Mouse (Mus musculus) cerebellum, adult 8-10 months (tissue): ENCODE data around the gene Rfesd.

Experiments
- DNase-seq: peaks from one replicate; pipeline ENCODE4 v3.0.0; 2022

The Rfesd gene

GRCm38 (mm10) chr13:76017974-76018843 is at the start of gene Rfesd:
Rfesd (minus strand) TSS chr13:76018719.
- peak; percentile 93 for DNase-seq

DNA sequence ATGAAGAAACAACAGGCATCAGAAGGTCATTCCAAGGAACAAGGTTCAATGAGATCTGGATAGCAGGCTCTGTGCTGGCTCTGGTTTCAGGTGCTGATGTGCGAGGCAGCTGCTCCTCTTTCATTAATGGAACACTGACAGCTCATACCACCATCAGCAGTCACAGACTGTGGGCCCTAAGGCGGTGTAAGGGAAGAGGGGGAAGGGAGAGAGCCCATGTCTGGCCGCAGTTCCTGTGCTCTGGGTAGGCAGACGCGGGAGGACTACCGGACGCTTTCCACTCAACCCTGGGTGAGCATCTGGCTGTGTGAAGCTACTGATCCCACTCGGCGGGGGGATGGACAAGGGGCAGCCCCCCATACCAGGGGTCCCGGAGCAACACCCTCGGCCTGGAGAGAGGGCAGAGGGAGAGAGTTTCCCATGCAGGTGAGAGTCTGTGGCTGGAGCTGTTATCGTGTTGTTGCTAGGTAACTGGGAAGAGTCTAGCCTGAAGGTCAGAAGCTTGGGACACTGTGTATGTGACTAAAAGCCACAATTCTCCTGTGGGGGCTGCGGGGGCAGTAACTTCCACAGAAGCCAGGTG is 45.9 kb upstream of the Rfesd start:
- DNase-seq = no peak

GRCm38 (mm10) chr13:76063548-76063947 is 45.0 kb upstream of the Rfesd start:
- DNase-seq = no peak

GRCm38 (mm10) chr13:76062569-76062968 is 44.0 kb upstream of the Rfesd start:
- no peak for DNase-seq

DNA sequence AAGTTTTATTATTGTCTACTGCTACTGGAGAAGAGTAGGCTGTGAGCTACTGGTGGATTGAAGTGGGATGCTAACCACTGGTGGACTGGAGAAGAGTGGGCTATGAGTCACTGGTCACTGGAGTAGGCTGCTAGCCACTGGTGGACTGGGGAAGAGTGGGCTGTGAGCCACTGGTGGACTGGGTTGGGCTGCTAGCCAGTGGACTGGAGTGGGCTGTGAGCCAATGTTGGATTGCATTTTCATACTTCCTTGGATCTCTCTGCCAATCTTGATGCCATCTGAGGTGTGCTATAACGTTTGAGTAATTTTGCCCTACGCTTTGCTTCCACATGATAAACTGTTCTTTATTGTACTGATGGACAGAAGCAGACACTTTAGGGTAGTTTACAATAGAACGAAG is 43.6 kb upstream of the Rfesd start:
- DNase-seq = no peak

DNA sequence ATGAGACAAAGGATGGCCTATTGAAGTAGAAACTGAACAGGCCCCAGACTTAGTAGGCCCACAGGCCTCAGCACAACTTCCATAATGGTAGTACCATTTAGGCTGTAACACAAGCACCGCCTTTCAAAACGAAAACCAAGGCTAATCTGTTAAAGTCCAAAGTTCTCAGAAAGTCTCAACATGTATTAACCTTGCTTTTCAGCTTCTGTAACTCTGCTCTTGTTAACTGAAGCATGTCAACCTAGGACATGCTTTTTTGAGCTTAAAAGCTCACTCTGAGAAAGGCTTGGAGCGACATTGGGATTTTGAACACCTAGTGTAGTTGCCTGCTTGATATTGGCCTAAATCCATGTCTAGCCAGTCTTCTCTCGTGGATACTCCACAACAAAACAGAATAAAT is 41.1 kb upstream of the Rfesd start:
- no peak for DNase-seq

DNA sequence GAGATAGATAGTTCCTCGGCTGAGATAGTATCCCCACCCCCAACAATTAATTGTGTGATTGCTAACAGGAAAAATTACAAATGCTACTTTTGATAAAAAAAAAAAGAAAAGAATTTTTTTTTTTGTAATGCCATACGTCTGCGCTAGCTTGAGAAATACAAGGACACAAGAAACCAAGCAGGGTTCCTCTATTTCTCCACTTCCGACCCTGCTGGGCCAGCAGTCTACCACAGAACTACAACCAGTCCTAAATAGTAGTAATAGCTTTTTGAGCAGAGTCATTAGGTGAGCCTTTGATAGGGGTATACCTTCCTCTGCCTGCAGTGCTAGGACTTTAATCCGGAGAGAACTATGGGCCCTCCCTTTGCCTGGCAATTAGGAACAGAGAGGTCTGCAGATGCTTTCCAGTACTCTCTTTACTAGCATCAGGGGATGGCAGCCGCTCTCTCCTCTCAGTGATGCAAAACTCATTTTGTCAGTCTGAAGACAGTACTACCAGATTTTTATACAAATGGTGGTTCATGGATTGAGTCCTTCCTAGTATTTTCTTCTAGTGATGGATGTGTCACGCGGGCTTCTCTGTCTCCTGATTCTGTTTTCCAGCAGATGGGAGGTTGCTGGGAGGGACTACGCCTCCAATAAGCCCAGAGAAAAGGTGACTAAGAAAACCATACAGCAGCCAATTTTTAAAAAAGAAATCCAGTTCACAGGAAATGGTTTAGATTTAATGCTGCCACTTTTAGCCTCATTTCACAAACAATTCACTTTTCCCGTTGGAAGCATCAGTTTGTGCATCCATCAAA is 38.9 kb upstream of the Rfesd start:
- no peak for DNase-seq

GRCm38 (mm10) chr13:76056896-76057266 is 38.4 kb upstream of the Rfesd start, which contains the start of gene Gpr150:
Gpr150 (minus strand) TSS chr13:76056996.
- DNase-seq = no peak

DNA sequence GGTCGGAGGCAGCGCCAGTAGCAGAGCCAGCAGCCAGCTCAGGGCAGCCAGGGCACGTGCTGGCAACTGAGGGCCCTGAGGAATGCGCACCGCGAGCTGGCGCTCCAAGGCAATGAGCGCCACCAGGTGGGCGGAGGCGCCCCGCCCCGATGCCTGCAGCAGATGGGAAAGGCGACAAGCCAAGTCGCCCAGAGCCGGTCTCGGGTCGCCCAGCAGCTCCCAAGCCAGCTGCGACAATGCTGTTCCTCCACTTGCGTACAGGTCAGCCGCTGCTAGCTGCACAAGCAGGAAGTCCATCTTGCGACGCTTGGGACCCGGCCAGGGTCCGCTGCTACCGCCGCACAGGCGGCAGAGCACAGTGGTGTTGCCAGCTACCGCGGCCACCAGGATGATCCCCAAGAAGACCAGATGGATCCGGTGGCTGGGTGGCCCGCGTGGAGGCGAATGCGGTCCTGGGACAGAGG is 37.8 kb upstream of the Rfesd start:
- peak; percentile 85 for DNase-seq

DNA sequence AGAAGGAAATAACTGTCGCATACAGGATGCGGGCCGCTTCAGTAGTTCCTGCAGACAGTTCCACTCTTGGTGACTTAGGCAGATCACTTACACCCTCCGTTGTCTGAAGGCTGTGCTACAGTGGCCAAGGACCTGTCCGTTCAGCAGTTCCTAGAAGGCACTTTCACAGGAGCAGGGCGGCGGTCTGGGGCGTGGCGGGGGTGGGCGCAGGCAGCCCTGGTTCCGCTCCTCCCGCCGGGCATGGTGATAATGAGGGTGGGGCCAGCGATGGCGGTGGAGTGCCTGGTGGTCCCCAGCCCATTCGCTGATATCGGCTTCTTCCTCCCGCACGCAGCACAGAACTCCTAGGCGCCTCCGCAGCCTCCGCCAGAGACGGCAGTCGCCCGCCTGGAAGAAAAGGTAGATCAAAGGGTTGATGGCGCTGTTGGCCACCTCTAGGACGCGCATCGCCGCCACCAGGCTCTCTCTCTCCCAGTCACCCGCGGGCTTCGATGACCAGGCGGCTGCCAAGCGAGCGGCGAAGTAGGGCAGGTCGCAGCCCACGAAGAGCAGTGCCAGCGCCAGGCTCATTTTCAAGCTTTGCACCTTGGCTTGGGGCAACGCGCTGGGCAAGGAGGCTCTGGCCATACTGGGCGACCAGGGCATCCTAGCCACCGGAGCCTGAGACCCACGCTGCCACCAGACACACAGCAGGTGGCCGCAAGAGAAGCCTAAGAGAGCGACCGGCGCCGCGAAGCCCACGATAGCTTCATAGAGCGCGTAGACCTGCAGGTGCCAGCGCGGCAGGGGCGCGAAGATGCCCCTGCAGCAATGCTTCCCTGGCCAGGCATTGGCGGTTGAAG is 37.1 kb upstream of the Rfesd start:
- peak; percentile 62 for DNase-seq

DNA sequence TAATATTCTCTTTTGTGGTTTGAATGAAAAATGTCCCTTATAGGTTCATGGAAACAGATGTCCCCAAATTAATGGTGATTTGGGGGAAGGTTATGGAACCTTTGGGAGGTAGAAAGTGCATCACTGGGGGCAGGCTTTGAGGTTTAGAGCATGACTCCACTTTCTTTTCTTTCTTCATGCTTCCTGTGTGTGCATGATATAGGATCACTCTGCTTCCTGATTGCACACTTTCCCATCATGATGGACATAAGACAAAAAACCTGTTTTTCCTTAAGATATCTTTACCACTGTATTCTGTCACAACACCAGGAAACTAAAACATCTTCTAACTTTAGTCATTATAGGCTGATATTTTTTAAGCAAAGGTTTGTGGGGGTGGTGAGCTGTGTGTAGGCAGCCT is 26.5 kb upstream of the Rfesd start:
- DNase-seq = no peak

GRCm38 (mm10) chr13:76042455-76042854 is 23.9 kb upstream of the Rfesd start:
- DNase-seq = no peak

- DNase-seq = no peak
Measured at GRCm38 (mm10) chr13:76024588-76024987, 6.1 kb upstream of the Rfesd start.

DNA sequence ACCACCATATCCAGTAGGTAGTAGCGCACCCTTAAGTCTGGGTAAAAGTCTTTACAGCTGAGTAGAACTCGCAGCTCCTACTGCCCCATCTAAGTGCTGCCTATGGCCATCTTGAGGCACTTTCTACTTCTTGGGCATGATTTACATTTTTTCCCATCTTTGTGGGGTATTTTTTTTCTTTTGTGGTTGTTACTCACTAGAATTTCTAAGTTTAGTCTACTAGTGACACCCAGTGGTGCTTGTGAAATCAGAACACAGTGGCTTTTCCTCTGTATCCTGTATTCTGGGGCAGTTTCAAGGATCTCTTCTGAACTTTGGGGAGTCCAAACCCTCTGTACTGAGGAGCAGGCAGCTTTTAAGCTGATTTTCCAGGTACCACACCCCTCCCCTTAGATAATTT is 3.3 kb upstream of the Rfesd start:
- DNase-seq = no peak

- no peak for DNase-seq
Measured at GRCm38 (mm10) chr13:76018844-76019400, 403 bp upstream of the Rfesd start.

DNA sequence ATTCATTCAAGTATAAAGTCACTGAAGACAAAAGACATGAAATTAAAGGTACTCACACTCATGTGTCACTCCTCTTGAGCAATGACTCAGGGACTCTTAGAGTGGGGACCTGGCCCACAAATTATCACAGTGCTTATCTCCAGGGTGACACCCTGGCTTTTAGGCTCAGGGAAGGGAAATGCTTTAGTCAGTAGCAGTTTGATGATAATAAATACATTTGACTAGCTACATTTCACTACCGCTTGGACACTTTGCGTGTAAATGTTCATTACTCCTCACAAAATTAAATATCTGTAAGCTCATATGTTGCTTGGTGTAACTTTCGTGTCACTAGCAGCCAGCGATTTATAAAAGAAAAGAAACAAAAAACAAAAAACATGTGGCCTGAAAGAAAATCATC is 1.1 kb downstream of the Rfesd start:
- DNase-seq = no peak

DNA sequence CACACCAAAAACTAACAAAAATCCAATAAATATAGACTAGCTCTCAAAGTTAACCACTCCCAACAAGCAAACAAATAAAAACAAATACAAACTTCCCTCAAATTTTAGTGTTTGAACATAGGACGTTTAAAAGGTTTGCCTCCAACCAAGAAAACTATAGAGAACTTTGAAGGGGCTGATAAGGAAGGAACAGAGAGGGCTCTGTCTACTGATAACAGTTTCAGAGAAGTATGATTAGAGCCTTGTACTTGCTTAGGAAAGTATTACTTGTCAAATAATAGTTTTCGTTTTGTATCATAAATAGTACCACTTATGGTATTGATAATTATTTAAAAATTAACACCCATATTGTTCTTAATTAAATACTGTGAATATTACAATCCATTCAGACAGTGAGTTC is 4.0 kb downstream of the Rfesd start:
- no peak for DNase-seq

GRCm38 (mm10) chr13:76003272-76003671 is 15.2 kb downstream of the Rfesd start:
- DNase-seq = no peak

GRCm38 (mm10) chr13:75992169-75993028 is 26.1 kb downstream of the Rfesd start:
- DNase-seq = no peak

DNA sequence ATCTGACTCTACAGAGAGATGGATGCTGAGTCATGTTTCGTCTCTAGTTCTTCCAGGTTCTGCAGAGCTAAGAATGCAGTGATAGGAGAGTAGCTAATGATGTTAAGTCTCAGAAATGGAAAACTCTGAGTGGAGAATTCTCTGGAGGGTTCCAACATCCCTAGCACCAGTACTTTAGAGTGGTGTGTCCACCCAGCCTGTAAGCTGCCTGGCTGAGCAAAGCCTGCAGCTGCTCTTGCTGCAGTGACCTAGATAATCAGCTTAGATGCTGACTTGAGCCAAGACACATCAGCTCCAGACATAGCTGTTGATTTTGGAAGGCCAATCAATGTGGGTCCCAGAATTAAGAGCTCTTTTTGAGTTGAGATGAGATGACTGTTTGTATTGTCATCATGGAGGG is 30.4 kb downstream of the Rfesd start:
- no peak for DNase-seq

DNA sequence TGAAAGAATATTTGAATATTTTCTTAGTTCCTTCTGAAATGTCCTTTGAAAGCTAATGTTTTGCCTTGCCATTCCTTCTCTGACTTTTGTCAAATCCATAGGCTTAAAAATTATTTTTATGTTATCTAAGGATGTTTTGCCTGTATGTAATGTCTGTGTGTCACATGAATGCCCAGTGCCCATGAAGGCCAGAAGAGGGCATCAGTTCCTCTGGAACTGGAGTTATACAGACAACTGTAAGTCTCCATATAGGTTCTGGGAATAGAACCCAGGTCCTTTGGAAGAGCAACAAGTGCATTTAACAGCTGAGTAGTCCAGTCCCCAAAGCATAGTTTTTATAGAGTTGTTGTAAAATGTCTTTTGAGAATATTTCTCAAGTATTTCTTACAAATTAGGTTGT is 36.6 kb downstream of the Rfesd start:
- DNase-seq = no peak
